ENCODE assay signal across 14 mouse cellular contexts in genomic region chr4:32366176-32366575, GRCm38 (mm10).
DNase-seq lines count a peak whose midpoint lies in the region; ATAC-seq and TF ChIP-seq lines count a peak whose summit lies in the region.
"Had no signal": no experiment of that assay in that cellular context is flagged by ENCODE, and none has a peak within 500 bp of the region (broad histone marks: within the 10 kb centered on the region; RNA-seq: fewer than 3 reads in every experiment).

No protein-coding gene starts in this region.

- H3K27ac ChIP-seq in liver, postnatal 0 days (ENCODE audit: low read depth) = no peak overlapping the region
- H3K27ac ChIP-seq in liver, embryonic 12.5 days = no peak overlapping the region
- H3K27ac ChIP-seq in embryonic facial prominence, embryonic 14.5 days (replicated peaks; ENCODE audit: low read depth, low read length) = peak overlapping the region; percentile 58; the same call in 1 of the 2 replicates
- H3K27ac ChIP-seq in macrophage = peak overlapping the region; percentile 32
- H3K27ac ChIP-seq: kidney, postnatal 0 days; liver, embryonic 14.5 days had no signal

- DNase-seq in liver, postnatal 0 days = no peak
- DNase-seq in NIH3T3 (ENCODE audit: low read depth) = peak; percentile 70
- DNase-seq in embryonic facial prominence, embryonic 14.5 days (ENCODE audit: low spot score) = no peak
- DNase-seq in urinary bladder, postnatal 14 days (ENCODE audit: low spot score) = no peak
- DNase-seq in testis, postnatal 14 days (ENCODE audit: low spot score) = no peak
- DNase-seq: adrenal gland, adult 2 months; cerebellum, postnatal 10 days; lung, postnatal 36 days; right cerebral cortex, postnatal 25 days had no signal

- WGBS in liver, postnatal 0 days (ENCODE audit: insufficient replicate concordance) = 74% methylated on average over 2 of the region's 2 CpGs
- WGBS in liver, embryonic 12.5 days (ENCODE audit: insufficient replicate concordance) = 61% methylated on average over 2 of the region's 2 CpGs
- 73% methylated on average over 2 of the region's 2 CpGs for WGBS in embryonic facial prominence, embryonic 14.5 days
- 68% methylated on average over 2 of the region's 2 CpGs for WGBS in macrophage (ENCODE audit: missing documents)

- H3K4me1 ChIP-seq in liver, postnatal 0 days (ENCODE audit: insufficient read depth) = no peaks in the 10 kb centered on the region
- peaks cover 26% of the 10 kb centered on the region for H3K4me1 ChIP-seq in liver, embryonic 12.5 days
- peaks cover 44% of the 10 kb centered on the region for H3K4me1 ChIP-seq in embryonic facial prominence, embryonic 14.5 days (ENCODE audit: control insufficient read depth, insufficient read depth, low read length)

- H3K79me2 ChIP-seq in macrophage (ENCODE audit: inconsistent target) = no peaks in the 10 kb centered on the region

- TF ChIP-seq EP300 in liver, postnatal 0 days (IDR thresholded peaks at IDR 0.05; ENCODE audit: low read depth) = no peak

- ATAC-seq in liver, postnatal 0 days = peak; percentile 19; the same call in 1 of the 2 replicates
- ATAC-seq in liver, embryonic 12.5 days = no peak
- ATAC-seq in embryonic facial prominence, embryonic 14.5 days (ENCODE audit: low read depth) = no peak
- ATAC-seq: inflammation-experienced regulatory T-cells, adult 6 months had no signal

- H3K36me3 ChIP-seq in liver, postnatal 0 days (replicated peaks; ENCODE audit: insufficient read depth, low read length) = no peaks in the 10 kb centered on the region
- H3K36me3 ChIP-seq in liver, embryonic 12.5 days = no peaks in the 10 kb centered on the region
- H3K36me3 ChIP-seq in embryonic facial prominence, embryonic 14.5 days (ENCODE audit: control insufficient read depth, insufficient read depth, low read length) = no peaks in the 10 kb centered on the region
- no peaks in the 10 kb centered on the region for H3K36me3 ChIP-seq in macrophage (ENCODE audit: inconsistent target)

- no peaks in the 10 kb centered on the region for H3K27me3 ChIP-seq in liver, postnatal 0 days (ENCODE audit: insufficient read depth, low read length)
- peaks cover 17% of the 10 kb centered on the region; the same call in 1 of the 2 replicates for H3K27me3 ChIP-seq in liver, embryonic 12.5 days (replicated peaks)
- no peaks in the 10 kb centered on the region; the same call in 1 of the 2 replicates for H3K27me3 ChIP-seq in embryonic facial prominence, embryonic 14.5 days (replicated peaks; ENCODE audit: control insufficient read depth, insufficient read depth, low read length)

- H3K9me3 ChIP-seq in liver, postnatal 0 days (ENCODE audit: low read length) = no peaks in the 10 kb centered on the region
- H3K9me3 ChIP-seq in liver, embryonic 12.5 days (replicated peaks) = no peaks in the 10 kb centered on the region
- H3K9me3 ChIP-seq in embryonic facial prominence, embryonic 14.5 days (ENCODE audit: control insufficient read depth, low read length) = no peaks in the 10 kb centered on the region

- no peak for TF ChIP-seq CTCF in liver, postnatal 0 days (IDR thresholded peaks at IDR 0.05; ENCODE audit: low read depth)

- H3K9ac ChIP-seq in liver, postnatal 0 days (replicated peaks) = no peak overlapping the region
- no peak overlapping the region for H3K9ac ChIP-seq in liver, embryonic 12.5 days
- H3K9ac ChIP-seq in embryonic facial prominence, embryonic 14.5 days (ENCODE audit: low read depth, low read length) = no peak overlapping the region
- H3K9ac ChIP-seq: liver, embryonic 14.5 days had no signal

- H3K4me3 ChIP-seq in liver, postnatal 0 days (ENCODE audit: low read depth, low read length) = no peak overlapping the region
- no peak overlapping the region for H3K4me3 ChIP-seq in liver, embryonic 12.5 days
- no peak overlapping the region for H3K4me3 ChIP-seq in embryonic facial prominence, embryonic 14.5 days (ENCODE audit: low read depth, low read length)
- no peak overlapping the region for H3K4me3 ChIP-seq in macrophage (ENCODE audit: inconsistent target)

- H3K4me2 ChIP-seq in liver, postnatal 0 days (ENCODE audit: low read depth, low read length) = no peak overlapping the region
- no peak overlapping the region for H3K4me2 ChIP-seq in liver, embryonic 12.5 days
- H3K4me2 ChIP-seq in embryonic facial prominence, embryonic 14.5 days (ENCODE audit: low read depth, low read length) = no peak overlapping the region

Comparison
In these comparisons a context has a peak if more than half of its experiments do, and no peak if none do; other contexts are left out.
1. H3K27ac ChIP-seq: peak in embryonic facial prominence, embryonic 14.5 days (single experiment) and macrophage (single experiment); none in liver, postnatal 0 days (single experiment) and liver, embryonic 12.5 days (single experiment).